Mouse (Mus musculus): Measurements from ENCODE around the gene Pak7. TPM values are rescaled to one million over a fixed set of nuclear protein-coding genes. Genes with fewer than 3 reads are reported as not detected.
"Not testable (repeated sequence)": the region's sequence is repeated elsewhere in the genome, so short reads cannot be mapped to it uniquely, and the experiment has no call there.

Gene Pak7
- polyA plus RNA-seq, 1 experiment: not detected

DNA sequence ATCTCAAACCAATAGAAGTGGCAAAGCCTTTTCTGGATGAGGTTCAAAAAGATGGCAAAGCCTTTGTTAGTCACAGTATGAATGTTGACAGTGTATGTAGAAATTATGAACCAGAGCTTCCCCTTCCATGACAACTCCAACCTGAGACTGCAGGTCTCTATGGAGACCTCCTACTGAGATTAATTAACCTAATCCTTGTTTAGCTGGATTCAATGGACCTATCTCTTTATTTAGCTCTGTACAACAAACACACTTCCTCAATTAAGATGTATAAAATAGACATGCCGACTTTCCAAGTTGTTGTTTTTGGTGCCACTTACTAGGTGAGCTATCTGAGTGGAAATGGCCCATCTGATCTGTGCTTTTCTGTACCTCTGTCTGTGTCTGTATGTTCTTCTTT is 90.4 kb downstream of the Pak7 start:
- no peaks in the 10 kb centered on the region for H3K79me2 ChIP-seq (ENCODE audit: control insufficient read depth, insufficient read depth)
- TF ChIP-seq CTCF (IDR thresholded peaks at IDR 0.05; ENCODE audit: control insufficient read depth, insufficient read depth, insufficient read length) (no peak), USF1 (IDR thresholded peaks at IDR 0.05; ENCODE audit: low read depth) (no peak), MYOD1 (IDR thresholded peaks at IDR 0.05; ENCODE audit: control insufficient read depth, insufficient read length, low read depth) (no peak), CEBPB (IDR thresholded peaks at IDR 0.05; ENCODE audit: low read depth) (no peak), MYOG (IDR thresholded peaks at IDR 0.05; ENCODE audit: control insufficient read depth, extremely low read depth, insufficient read length) (no peak), FOSL1 (IDR thresholded peaks at IDR 0.05; ENCODE audit: insufficient read depth, low read length, poor library complexity, severe bottlenecking) (no peak), MAX (IDR thresholded peaks at IDR 0.05) (no peak)
- H3K4me3 ChIP-seq (ENCODE audit: insufficient read depth, poor library complexity, severe bottlenecking): no peak overlapping the region
- H3K27me3 ChIP-seq (ENCODE audit: control insufficient read depth, insufficient read depth, insufficient read length): no peaks in the 10 kb centered on the region
- H3K36me3 ChIP-seq (ENCODE audit: control insufficient read depth, insufficient read depth): no peaks in the 10 kb centered on the region
- H3ac ChIP-seq (ENCODE audit: control insufficient read depth, insufficient read length, low read depth): no peak overlapping the region
- no peaks in the 10 kb centered on the region for H3K79me3 ChIP-seq (ENCODE audit: low read depth)

- Histone ChIP-seq H3K36me3 (ENCODE audit: control insufficient read depth, insufficient read depth) (no peaks in the 10 kb centered on the region), H3K4me3 (ENCODE audit: insufficient read depth, poor library complexity, severe bottlenecking) (no peak overlapping the region), H3K27me3 (ENCODE audit: control insufficient read depth, insufficient read depth, insufficient read length) (no peaks in the 10 kb centered on the region), H3K79me3 (ENCODE audit: low read depth) (no peaks in the 10 kb centered on the region), H3K79me2 (ENCODE audit: control insufficient read depth, insufficient read depth) (no peaks in the 10 kb centered on the region), H3ac (ENCODE audit: control insufficient read depth, insufficient read length, low read depth) (no peak overlapping the region)
- TF ChIP-seq FOSL1 (IDR thresholded peaks at IDR 0.05; ENCODE audit: insufficient read depth, low read length, poor library complexity, severe bottlenecking): no peak
- TF ChIP-seq CEBPB (IDR thresholded peaks at IDR 0.05; ENCODE audit: low read depth): no peak
- TF ChIP-seq MAX (IDR thresholded peaks at IDR 0.05): no peak
- TF ChIP-seq CTCF (IDR thresholded peaks at IDR 0.05; ENCODE audit: control insufficient read depth, insufficient read depth, insufficient read length): no peak
- no peak for TF ChIP-seq USF1 (IDR thresholded peaks at IDR 0.05; ENCODE audit: low read depth)
- TF ChIP-seq MYOD1 (IDR thresholded peaks at IDR 0.05; ENCODE audit: control insufficient read depth, insufficient read length, low read depth): no peak
- no peak for TF ChIP-seq MYOG (IDR thresholded peaks at IDR 0.05; ENCODE audit: control insufficient read depth, extremely low read depth, insufficient read length)
These were observed 105.7 kb downstream of the Pak7 start for GRCm38 (mm10) chr2:136282043-136282442.

DNA sequence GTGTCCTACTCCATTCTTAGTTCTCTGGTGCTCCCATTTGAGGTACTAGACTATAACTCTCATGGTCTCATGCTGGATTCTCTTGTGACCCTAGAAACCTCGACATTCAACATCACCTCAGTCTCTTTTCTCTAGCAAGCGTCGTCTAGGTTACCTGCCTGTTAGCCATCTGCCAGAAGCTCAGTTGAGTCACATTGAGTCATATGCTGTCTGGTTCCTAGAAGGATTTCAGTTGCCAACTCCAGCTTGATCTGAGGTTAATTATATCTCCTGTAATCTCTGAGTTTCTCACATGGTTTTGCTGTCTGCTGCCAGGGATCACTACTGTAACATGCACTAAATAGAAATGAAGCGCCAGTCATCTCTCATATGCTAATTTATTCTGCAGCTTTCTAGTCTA is 145.8 kb downstream of the Pak7 start:
- H3ac ChIP-seq (ENCODE audit: control insufficient read depth, insufficient read length, low read depth); H3K79me2 ChIP-seq (ENCODE audit: control insufficient read depth, insufficient read depth); H3K27me3 ChIP-seq (ENCODE audit: control insufficient read depth, insufficient read depth, insufficient read length); H3K4me3 ChIP-seq (ENCODE audit: insufficient read depth, poor library complexity, severe bottlenecking); H3K79me3 ChIP-seq (ENCODE audit: low read depth); H3K36me3 ChIP-seq (ENCODE audit: control insufficient read depth, insufficient read depth): not testable (repeated sequence)

DNA sequence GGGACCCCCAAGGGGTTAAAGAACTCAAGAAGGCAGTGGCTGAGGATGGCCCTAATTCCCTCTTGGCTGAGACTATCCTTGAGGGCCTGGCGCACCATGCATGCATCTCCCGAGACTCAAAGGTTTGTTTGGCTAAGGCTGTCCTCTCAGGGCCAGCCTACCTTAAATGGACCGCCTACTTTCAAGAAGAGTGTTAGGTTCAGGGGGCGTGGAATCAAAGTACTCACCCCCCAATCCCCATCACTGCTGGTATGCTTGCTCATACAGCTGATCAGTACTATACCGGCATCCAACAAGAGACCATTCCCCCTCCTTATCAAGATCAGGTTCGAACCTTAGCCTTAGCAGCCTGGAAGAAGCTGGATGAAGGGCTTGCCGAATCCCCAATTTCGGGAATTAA is 156.5 kb downstream of the Pak7 start:
- Histone ChIP-seq H3K4me3 (ENCODE audit: insufficient read depth, poor library complexity, severe bottlenecking) (no peak overlapping the region), H3K27me3 (ENCODE audit: control insufficient read depth, insufficient read depth, insufficient read length) (no peaks in the 10 kb centered on the region), H3K79me3 (ENCODE audit: low read depth) (no peaks in the 10 kb centered on the region), H3K36me3 (ENCODE audit: control insufficient read depth, insufficient read depth) (no peaks in the 10 kb centered on the region), H3ac (ENCODE audit: control insufficient read depth, insufficient read length, low read depth) (no peak overlapping the region), H3K79me2 (ENCODE audit: control insufficient read depth, insufficient read depth) (no peaks in the 10 kb centered on the region)
- TF ChIP-seq CTCF (IDR thresholded peaks at IDR 0.05; ENCODE audit: control insufficient read depth, insufficient read depth, insufficient read length) (no peak), MYOD1 (IDR thresholded peaks at IDR 0.05; ENCODE audit: control insufficient read depth, insufficient read length, low read depth) (no peak), FOSL1 (IDR thresholded peaks at IDR 0.05; ENCODE audit: insufficient read depth, low read length, poor library complexity, severe bottlenecking) (no peak), CEBPB (IDR thresholded peaks at IDR 0.05; ENCODE audit: low read depth) (no peak), MAX (IDR thresholded peaks at IDR 0.05) (no peak), USF1 (IDR thresholded peaks at IDR 0.05; ENCODE audit: low read depth) (no peak), MYOG (IDR thresholded peaks at IDR 0.05; ENCODE audit: control insufficient read depth, extremely low read depth, insufficient read length) (no peak)

GRCm38 (mm10) chr2:136204034-136204433 is 183.7 kb downstream of the Pak7 start:
- Histone ChIP-seq H3ac (ENCODE audit: control insufficient read depth, insufficient read length, low read depth) (no peak overlapping the region), H3K27me3 (ENCODE audit: control insufficient read depth, insufficient read depth, insufficient read length) (no peaks in the 10 kb centered on the region), H3K79me3 (ENCODE audit: low read depth) (no peaks in the 10 kb centered on the region), H3K36me3 (ENCODE audit: control insufficient read depth, insufficient read depth) (no peaks in the 10 kb centered on the region), H3K79me2 (ENCODE audit: control insufficient read depth, insufficient read depth) (no peaks in the 10 kb centered on the region), H3K4me3 (ENCODE audit: insufficient read depth, poor library complexity, severe bottlenecking) (no peak overlapping the region)
- TF ChIP-seq FOSL1 (IDR thresholded peaks at IDR 0.05; ENCODE audit: insufficient read depth, low read length, poor library complexity, severe bottlenecking) (no peak), MAX (IDR thresholded peaks at IDR 0.05) (no peak), CTCF (IDR thresholded peaks at IDR 0.05; ENCODE audit: control insufficient read depth, insufficient read depth, insufficient read length) (no peak), CEBPB (IDR thresholded peaks at IDR 0.05; ENCODE audit: low read depth) (no peak), MYOG (IDR thresholded peaks at IDR 0.05; ENCODE audit: control insufficient read depth, extremely low read depth, insufficient read length) (no peak), MYOD1 (IDR thresholded peaks at IDR 0.05; ENCODE audit: control insufficient read depth, insufficient read length, low read depth) (no peak), USF1 (IDR thresholded peaks at IDR 0.05; ENCODE audit: low read depth) (no peak)

DNA sequence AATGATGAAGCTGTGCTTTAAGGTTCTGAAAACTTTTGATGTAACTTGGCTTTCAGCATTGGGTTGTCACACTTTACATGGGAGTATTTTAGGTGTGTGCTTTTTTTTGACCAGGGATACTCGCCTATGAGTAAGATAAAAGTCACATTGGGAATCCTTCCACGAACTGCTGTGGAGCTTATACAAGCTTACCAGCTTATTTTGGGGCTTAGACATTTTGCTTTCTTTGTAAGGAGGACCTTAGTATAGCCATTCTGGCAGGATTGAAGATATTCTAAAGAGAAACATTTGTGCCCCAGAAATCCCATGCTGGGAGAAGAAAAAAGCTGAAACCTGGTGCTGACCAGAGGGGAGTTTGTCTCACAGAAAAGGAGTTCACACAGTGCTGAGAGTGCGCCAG is 212.7 kb downstream of the Pak7 start:
- Histone ChIP-seq H3K36me3 (ENCODE audit: control insufficient read depth, insufficient read depth) (no peaks in the 10 kb centered on the region), H3ac (ENCODE audit: control insufficient read depth, insufficient read length, low read depth) (no peak overlapping the region), H3K79me2 (ENCODE audit: control insufficient read depth, insufficient read depth) (no peaks in the 10 kb centered on the region), H3K4me3 (ENCODE audit: insufficient read depth, poor library complexity, severe bottlenecking) (no peak overlapping the region), H3K27me3 (ENCODE audit: control insufficient read depth, insufficient read depth, insufficient read length) (no peaks in the 10 kb centered on the region), H3K79me3 (ENCODE audit: low read depth) (no peaks in the 10 kb centered on the region)
- TF ChIP-seq MAX (IDR thresholded peaks at IDR 0.05): no peak
- TF ChIP-seq FOSL1 (IDR thresholded peaks at IDR 0.05; ENCODE audit: insufficient read depth, low read length, poor library complexity, severe bottlenecking): no peak
- no peak for TF ChIP-seq CEBPB (IDR thresholded peaks at IDR 0.05; ENCODE audit: low read depth)
- TF ChIP-seq MYOG (IDR thresholded peaks at IDR 0.05; ENCODE audit: control insufficient read depth, extremely low read depth, insufficient read length): no peak
- no peak for TF ChIP-seq CTCF (IDR thresholded peaks at IDR 0.05; ENCODE audit: control insufficient read depth, insufficient read depth, insufficient read length)
- TF ChIP-seq USF1 (IDR thresholded peaks at IDR 0.05; ENCODE audit: low read depth): no peak
- no peak for TF ChIP-seq MYOD1 (IDR thresholded peaks at IDR 0.05; ENCODE audit: control insufficient read depth, insufficient read length, low read depth)
